Mouse (Mus musculus) ES-Bruce4 (cell line): ENCODE measurements around the gene Denr.

Experiments
- CTCF ChIP-seq: IDR thresholded peaks from one replicate; pipeline ENCODE4 v1.8.1; 2011; ENCODE audit warnings: low read depth, low read length
- POLR2A ChIP-seq: IDR thresholded peaks from one replicate; pipeline ENCODE4 v1.8.1; 2011; ENCODE audit warnings: low read length; ENCODE audit not compliant: insufficient read depth

DNA sequence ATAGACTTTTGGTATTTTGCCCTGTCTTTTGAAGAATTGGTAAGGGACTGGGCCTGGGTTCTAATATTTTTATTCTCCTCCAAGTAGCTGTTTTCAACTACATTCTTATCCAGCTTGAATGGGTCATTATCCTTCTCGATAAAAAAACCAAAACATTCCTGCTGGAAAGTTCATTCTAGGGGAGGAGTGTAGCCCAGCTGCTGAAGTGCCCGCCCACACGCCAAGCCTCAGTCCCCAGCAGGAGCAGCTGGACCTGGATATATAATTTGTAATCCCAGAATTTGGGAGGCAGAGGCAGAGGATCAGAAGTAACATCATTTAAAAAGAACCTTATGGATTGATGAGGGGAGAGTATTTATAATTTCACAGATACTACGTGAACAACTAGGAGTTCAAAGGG, 39.6 kb downstream of the Denr start:
- no peak for TF ChIP-seq CTCF
- no peak for TF ChIP-seq POLR2A
